Mouse (Mus musculus) heart, postnatal 14 days (tissue): ENCODE data around the gene Gm12248. TPM values are rescaled to one million over a fixed set of nuclear protein-coding genes. Genes with fewer than 3 reads are reported as not detected.

ENCODE experiments used
- DNase-seq, 2 experiments: peaks; one replicate each; pipeline ENCODE4 v3.0.0; 2021 to 2022
- intact Hi-C: fragments of 180-260 bp; cut with DNase I; formaldehyde crosslinking; loops from one replicate; pipeline ENCODE4 v1.15.1; 2025
- total RNA-seq, 2 experiments: library from RNA; stranded (reverse); gene quantifications; 2 replicates each; pipeline ENCODE4 v1.2.3; 2021

Gm12248 gene
- total RNA-seq, 2 experiments from 2014 or later = not detected

DNA sequence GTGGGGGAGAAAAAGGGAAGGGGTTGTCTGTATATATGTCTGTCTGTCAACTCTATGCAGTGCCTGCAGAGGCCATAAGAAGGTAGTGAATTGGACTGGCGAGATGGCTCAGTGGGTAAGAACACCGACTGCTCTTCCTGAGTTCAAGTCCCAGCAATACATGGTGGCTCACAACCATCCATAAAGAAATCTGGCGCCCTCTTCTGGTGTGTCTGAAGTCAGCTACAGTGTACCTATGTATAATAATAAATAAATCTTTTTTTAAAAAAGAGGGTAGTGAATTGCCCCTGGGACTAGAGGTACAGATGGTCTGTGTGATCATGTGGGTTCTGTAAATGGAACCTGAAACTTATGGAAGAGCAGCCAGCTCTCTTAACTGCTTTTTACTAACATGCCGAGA, 46.5 kb downstream of the Gm12248 start:
- intact Hi-C loops = no loop called here
- DNase-seq = no peak

DNA sequence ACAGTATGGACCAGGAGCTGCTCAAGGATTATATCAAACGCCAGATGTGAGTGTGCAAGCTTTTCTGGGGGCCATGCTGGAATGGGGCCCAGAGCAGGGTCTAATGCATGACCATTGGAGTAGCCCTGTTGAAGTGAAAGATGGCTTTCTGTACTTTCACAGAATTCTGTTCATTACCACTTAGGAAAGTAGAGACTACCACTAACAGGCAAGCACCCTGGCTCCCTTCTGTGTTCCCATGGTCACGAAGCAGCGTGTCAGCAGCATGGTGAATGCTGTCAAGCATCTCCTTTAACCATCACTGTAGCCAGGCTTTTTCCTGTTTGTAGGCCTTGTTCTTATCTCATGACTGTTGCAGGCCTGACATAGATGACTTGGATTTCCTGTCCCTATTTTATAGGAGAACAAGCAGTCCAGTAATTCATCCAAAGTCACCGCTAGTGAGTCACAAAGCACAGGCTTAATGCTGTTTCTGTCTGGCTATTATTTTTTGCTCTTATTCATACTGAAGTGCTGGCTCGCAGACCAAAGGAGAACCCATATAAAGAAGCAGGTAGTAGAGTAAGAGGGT, 50.0 kb downstream of the Gm12248 start:
- intact Hi-C loops = no loop called here
- DNase-seq = no peak

GRCm38 (mm10) chr11:58039027-58039426, 53.9 kb downstream of the Gm12248 start:
- intact Hi-C loops = no loop called here
- peak in 1 of 2 experiments; percentile 35 for DNase-seq

- peak; percentile 29 to 56 for DNase-seq
- intact Hi-C loops = no loop called here
Measured at GRCm38 (mm10) chr11:58033635-58034034, 59.3 kb downstream of the Gm12248 start.

GRCm38 (mm10) chr11:58031176-58031575, 61.8 kb downstream of the Gm12248 start:
- DNase-seq = no peak
- intact Hi-C loops = no loop called here

DNA sequence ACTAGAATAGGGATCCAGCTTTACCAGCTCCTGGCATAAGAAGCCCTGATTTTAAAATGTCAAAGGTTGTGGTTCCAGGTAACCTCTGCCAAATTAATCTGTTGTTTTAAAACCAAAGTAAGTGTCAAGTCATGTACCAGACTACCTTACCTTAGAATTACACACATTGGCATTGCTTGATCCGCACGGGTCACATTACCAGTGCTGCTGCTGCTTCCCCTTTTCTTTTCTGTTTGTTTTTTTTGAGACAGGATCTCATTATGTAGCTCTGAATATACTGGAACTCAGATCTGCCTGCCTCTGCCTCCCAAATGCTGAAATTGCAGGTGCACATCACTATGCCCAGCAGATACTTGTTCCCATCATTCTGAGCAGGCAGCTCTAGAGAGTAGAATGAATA, 63.1 kb downstream of the Gm12248 start:
- intact Hi-C loops = no loop called here
- DNase-seq = no peak

DNA sequence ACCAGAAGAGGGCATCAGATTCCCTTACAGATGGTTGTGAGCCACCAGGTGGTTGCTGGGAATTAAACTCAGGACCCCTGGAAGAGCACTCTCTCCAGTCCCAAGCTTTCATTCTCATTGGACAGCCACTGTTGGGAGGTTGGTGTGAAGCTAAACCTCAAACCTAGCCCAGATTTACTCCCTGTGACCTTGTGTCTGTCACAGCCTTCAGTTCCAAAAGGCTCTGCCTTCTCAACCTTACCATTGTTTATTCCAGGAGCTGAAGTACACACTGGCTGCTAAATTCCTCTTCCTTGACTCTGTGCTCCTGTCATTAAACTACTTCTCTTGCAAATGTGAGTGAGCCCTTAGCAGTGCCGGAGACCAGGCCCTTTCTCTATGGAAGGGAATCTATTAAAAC, 64.0 kb downstream of the Gm12248 start:
- intact Hi-C loops = no loop called here
- DNase-seq = no peak

DNA sequence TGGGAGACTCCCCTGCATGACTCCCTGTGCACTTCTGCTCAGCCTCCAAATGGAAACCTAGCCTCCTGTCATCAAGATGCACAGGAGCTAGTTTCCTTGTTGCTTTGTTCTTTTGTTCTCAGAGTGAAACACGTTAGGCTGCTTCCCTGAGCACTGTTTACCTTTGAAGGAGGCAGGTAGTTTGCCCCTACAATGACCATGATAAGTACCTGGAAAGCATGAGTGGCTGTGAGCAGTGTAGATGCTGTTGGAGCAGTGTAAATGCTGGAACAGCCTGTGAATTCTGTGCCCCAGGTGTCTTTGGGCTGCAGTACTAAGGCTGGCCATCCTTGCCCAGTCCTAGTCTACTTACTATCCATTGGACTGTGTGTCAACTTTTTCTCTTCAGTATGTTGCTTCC, 66.1 kb downstream of the Gm12248 start:
- intact Hi-C loops = no loop called here
- no peak for DNase-seq

DNA sequence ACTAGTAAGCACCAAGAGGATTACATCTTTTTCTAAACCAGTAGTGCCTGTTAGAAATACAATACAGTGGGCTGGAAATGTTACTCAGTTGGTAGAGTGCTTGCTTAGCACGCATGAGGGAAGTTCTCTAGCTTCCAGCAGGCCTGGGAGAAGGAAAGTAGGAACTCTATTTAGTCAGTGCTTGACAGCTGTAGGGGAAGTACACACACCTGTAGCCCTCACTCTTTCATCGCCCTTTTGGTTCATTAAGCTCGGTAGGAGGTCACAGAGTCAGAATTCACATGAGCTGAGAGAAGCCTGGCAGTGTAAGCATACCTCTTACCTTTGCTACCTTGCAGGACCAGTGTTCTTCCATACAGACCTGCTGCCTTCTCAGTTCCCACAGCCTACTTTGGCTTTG, 66.6 kb downstream of the Gm12248 start:
- no peak for DNase-seq
- intact Hi-C loops = no loop called here

GRCm38 (mm10) chr11:58025881-58026280, 67.1 kb downstream of the Gm12248 start:
- intact Hi-C loops = no loop called here
- no peak for DNase-seq

GRCm38 (mm10) chr11:58024671-58025070, 68.3 kb downstream of the Gm12248 start:
- DNase-seq = no peak
- intact Hi-C loops = no loop called here

DNA sequence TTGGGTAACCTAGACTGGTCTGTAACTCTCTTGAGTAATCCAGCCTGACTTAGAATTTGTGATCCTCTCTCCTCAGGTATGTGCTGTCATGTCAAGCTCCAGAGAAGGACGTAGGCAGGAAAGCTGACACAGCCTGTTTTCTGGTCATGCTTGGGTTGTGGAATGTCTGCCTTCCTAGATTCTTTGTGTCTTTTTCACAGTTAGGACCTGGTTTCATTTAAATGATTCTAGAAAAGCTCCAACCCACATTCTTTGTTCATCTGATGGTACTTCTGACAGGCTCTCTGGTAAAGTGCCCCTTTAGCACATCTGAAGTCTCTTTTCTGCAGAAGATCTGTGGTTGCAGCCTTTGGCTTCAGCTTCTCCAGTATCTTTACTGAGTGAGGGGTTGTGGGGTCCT, 68.7 kb downstream of the Gm12248 start:
- intact Hi-C loops = no loop called here
- no peak for DNase-seq

DNA sequence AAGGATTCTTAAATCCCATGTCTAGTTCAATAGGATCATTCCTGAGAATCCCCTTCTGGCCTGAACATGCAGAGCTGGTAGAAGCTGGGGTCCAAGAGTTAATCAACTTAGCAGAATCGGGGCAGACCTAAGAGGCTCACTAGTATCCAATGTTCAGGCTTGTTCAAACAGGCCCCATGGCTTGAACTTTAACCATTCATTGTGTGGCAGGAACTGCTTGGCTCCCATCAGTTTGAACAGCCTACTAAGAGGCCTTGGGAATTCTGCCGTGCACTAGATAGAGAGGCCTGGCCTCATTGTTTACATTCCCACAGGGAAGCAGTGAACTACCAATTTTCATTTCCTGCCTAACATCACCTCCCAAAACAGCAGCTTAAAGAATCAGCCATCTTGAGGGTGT, 71.3 kb downstream of the Gm12248 start:
- intact Hi-C loops = no loop called here

GRCm38 (mm10) chr11:58021095-58021494, 71.8 kb downstream of the Gm12248 start:
- intact Hi-C loops = no loop called here
- no peak for DNase-seq

More for the DNA sequence above, 71.3 kb downstream of the Gm12248 start:
- no peak for DNase-seq

GRCm38 (mm10) chr11:58018701-58019100, 74.2 kb downstream of the Gm12248 start:
- DNase-seq = no peak
- intact Hi-C loops = no loop called here

- intact Hi-C loops = no loop called here
- DNase-seq = peak in 1 of 2 experiments; percentile 41
Measured at GRCm38 (mm10) chr11:58018287-58018686, 74.6 kb downstream of the Gm12248 start.

DNA sequence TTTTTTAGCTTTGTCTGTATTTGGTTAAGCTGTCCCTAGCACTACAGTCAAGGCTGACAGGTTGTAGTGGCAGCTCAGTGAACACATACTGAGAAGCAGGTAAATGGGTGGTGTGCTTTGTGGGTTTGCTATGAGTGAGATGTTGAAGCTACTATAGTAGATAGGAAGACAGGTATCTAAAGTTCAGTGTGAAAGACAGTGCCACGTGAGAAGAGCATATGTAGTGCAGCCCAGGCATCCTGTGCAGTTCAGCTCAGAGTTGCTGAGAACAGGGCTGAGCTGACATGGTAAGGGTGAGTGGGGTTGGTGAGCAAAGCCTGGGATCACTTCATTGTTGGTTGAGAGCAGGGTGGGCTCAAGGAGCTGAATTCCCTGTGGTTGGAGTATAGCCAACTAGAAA, 75.5 kb downstream of the Gm12248 start:
- no peak for DNase-seq
- intact Hi-C loops = loop anchor here (2.0 kb wide), 1 partner anchor 39 kb away; no protein-coding TSS in a partner anchor

GRCm38 (mm10) chr11:58016371-58016770, 76.6 kb downstream of the Gm12248 start:
- intact Hi-C loops = loop anchor here (2.0 kb wide), 1 partner anchor 40 kb away; no protein-coding TSS in a partner anchor
- no peak for DNase-seq

DNA sequence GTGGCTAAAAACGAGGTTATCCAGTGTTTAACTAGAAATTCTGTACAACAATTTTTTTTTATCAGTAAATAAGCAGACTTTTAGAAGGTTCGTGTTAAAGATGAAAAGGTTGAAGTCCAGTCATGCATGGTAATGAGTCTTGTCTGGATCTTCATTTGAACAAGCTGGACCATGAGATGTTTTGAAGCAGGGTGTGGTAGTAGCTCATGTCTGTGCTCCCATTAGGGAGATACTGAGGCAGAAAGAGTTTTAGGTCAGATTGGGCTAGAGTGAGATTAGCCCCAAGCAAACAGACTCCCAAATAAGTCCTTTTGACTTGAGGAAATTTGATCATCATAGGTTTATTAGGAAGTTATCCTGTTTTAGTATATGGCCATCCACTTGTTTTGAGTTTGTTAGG, 77.6 kb downstream of the Gm12248 start:
- intact Hi-C loops = no loop called here
- DNase-seq = no peak

DNA sequence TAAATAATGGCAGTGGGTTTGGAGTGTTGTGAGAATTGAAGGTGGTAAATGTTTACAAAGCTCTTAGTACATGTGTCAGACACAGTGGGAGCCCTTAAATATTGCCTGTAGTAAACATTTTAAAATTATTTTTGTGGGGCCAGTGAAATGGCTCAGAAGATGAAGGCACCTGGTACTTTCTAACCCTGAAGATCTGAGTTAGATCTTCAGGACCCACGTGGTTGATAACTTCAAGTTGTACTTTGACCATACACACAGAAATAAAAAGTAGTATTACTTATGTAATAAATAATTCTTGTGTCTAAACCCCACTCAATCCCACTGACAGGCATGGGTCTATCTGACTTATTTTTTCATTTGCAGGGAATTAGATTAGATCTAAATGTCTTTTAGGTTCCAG, 78.3 kb downstream of the Gm12248 start:
- no peak for DNase-seq
- intact Hi-C loops = no loop called here
